ENCODE assay signal across 13 mouse cellular contexts in genomic region chr14:114857689-114858088, GRCm38 (mm10).
DNase-seq lines count a peak whose midpoint lies in the region; ATAC-seq and TF ChIP-seq lines count a peak whose summit lies in the region.
"Had no signal": no experiment of that assay in that cellular context is flagged by ENCODE, and none has a peak within 500 bp of the region (broad histone marks: within the 10 kb centered on the region; RNA-seq: fewer than 3 reads in every experiment).

No protein-coding gene starts in this region.

- H3K27ac ChIP-seq in heart, embryonic 10.5 days = peak overlapping the region; percentile 44
- no peak overlapping the region for H3K27ac ChIP-seq in lung, embryonic 14.5 days (ENCODE audit: low read depth)
- no peak overlapping the region for H3K27ac ChIP-seq in intestine, embryonic 14.5 days (ENCODE audit: low read depth)
- H3K27ac ChIP-seq in liver, embryonic 16.5 days (ENCODE audit: low read length) = peak overlapping the region; percentile 37; the same call in 1 of the 2 replicates
- H3K27ac ChIP-seq: embryonic facial prominence, embryonic 13.5 days had no signal

- no peaks in the 10 kb centered on the region for H3K9me3 ChIP-seq in heart, embryonic 10.5 days
- H3K9me3 ChIP-seq in lung, embryonic 14.5 days (ENCODE audit: low read depth, low read length) = no peaks in the 10 kb centered on the region
- H3K9me3 ChIP-seq in intestine, embryonic 14.5 days (ENCODE audit: control insufficient read depth, low read length) = no peaks in the 10 kb centered on the region
- H3K9me3 ChIP-seq in liver, embryonic 16.5 days (replicated peaks; ENCODE audit: control insufficient read depth, low read length) = no peaks in the 10 kb centered on the region
- H3K9me3 ChIP-seq: embryonic facial prominence, embryonic 13.5 days had no signal

- H3K36me3 ChIP-seq in heart, embryonic 10.5 days = no peaks in the 10 kb centered on the region
- H3K36me3 ChIP-seq in lung, embryonic 14.5 days (ENCODE audit: insufficient read depth) = no peaks in the 10 kb centered on the region
- H3K36me3 ChIP-seq in intestine, embryonic 14.5 days (ENCODE audit: control insufficient read depth, insufficient read depth, low read length) = no peaks in the 10 kb centered on the region
- no peaks in the 10 kb centered on the region for H3K36me3 ChIP-seq in liver, embryonic 16.5 days (ENCODE audit: control insufficient read depth, insufficient read depth)
- H3K36me3 ChIP-seq: embryonic facial prominence, embryonic 13.5 days had no signal

- no peak overlapping the region for H3K4me3 ChIP-seq in heart, embryonic 10.5 days
- H3K4me3 ChIP-seq in lung, embryonic 14.5 days (ENCODE audit: low read depth, low read length) = no peak overlapping the region
- no peak overlapping the region for H3K4me3 ChIP-seq in intestine, embryonic 14.5 days (ENCODE audit: low read depth, low read length)
- no peak overlapping the region for H3K4me3 ChIP-seq in liver, embryonic 16.5 days (ENCODE audit: low read depth, low read length)
- H3K4me3 ChIP-seq: embryonic facial prominence, embryonic 13.5 days had no signal

- DNase-seq in heart, embryonic 10.5 days (ENCODE audit: low spot score) = no peak
- DNase-seq in heart, adult 11 months = no peak
- peak; percentile 21 for DNase-seq in lung, embryonic 14.5 days
- DNase-seq in lung, adult 18-20 months = no peak
- DNase-seq in intestine, embryonic 14.5 days (ENCODE audit: low spot score) = no peak
- no peak for DNase-seq in gastrocnemius, postnatal 4 days (ENCODE audit: low spot score in 2 of 2)
- no peak for DNase-seq in gastrocnemius, postnatal 36 days
- DNase-seq: B cell, adult 2 months; kidney, adult 8-10 months had no signal

- intact Hi-C loops in gastrocnemius, postnatal 36 days (cut with DNase I) = no loop called here

- H3K27me3 ChIP-seq in heart, embryonic 10.5 days (ENCODE audit: insufficient read depth, poor library complexity, severe bottlenecking) = no peaks in the 10 kb centered on the region
- H3K27me3 ChIP-seq in lung, embryonic 14.5 days (ENCODE audit: insufficient read depth, low read length) = no peaks in the 10 kb centered on the region
- H3K27me3 ChIP-seq in intestine, embryonic 14.5 days (replicated peaks; ENCODE audit: control insufficient read depth, insufficient read depth, low read length) = no peaks in the 10 kb centered on the region
- no peaks in the 10 kb centered on the region for H3K27me3 ChIP-seq in liver, embryonic 16.5 days (ENCODE audit: control insufficient read depth, insufficient read depth, low read depth, low read length)

- WGBS in heart, embryonic 10.5 days = 4% methylated on average over 7 of the region's 7 CpGs
- 6% methylated on average over 7 of the region's 7 CpGs for WGBS in lung, embryonic 14.5 days
- WGBS in intestine, embryonic 14.5 days = 8% methylated on average over 7 of the region's 7 CpGs
- 11% methylated on average over 7 of the region's 7 CpGs for WGBS in liver, embryonic 16.5 days (ENCODE audit: insufficient replicate concordance)

- peaks cover 10% of the 10 kb centered on the region for H3K4me1 ChIP-seq in heart, embryonic 10.5 days
- H3K4me1 ChIP-seq in lung, embryonic 14.5 days (ENCODE audit: insufficient read depth) = peaks cover 3% of the 10 kb centered on the region; the same call in 1 of the 2 replicates
- H3K4me1 ChIP-seq in intestine, embryonic 14.5 days (replicated peaks; ENCODE audit: control insufficient read depth, insufficient read depth, low read length) = peaks cover 7% of the 10 kb centered on the region; the same call in 1 of the 2 replicates
- H3K4me1 ChIP-seq in liver, embryonic 16.5 days (ENCODE audit: control insufficient read depth, low read depth, low read length) = no peaks in the 10 kb centered on the region

- no peak for TF ChIP-seq CTCF in lung, embryonic 14.5 days (IDR thresholded peaks at IDR 0.05; ENCODE audit: low read depth)

- H3K9ac ChIP-seq in lung, embryonic 14.5 days = no peak overlapping the region
- H3K9ac ChIP-seq in intestine, embryonic 14.5 days (ENCODE audit: low read length) = no peak overlapping the region
- no peak overlapping the region for H3K9ac ChIP-seq in liver, embryonic 16.5 days (ENCODE audit: low read depth, low read length)
- H3K9ac ChIP-seq: embryonic facial prominence, embryonic 13.5 days had no signal

- peak overlapping the region; percentile 18; the same call in 1 of the 2 replicates for H3K4me2 ChIP-seq in lung, embryonic 14.5 days
- H3K4me2 ChIP-seq in intestine, embryonic 14.5 days (ENCODE audit: low read length) = no peak overlapping the region
- H3K4me2 ChIP-seq in liver, embryonic 16.5 days (ENCODE audit: low read depth, low read length) = 0 out of 2 replicates have a peak overlapping the region, but pooled peaks have one; percentile 0
- H3K4me2 ChIP-seq: embryonic facial prominence, embryonic 13.5 days had no signal

- no peak for ATAC-seq in lung, embryonic 14.5 days (ENCODE audit: insufficient read depth)
- peak; percentile 38; the same call in 1 of the 2 replicates for ATAC-seq in intestine, embryonic 14.5 days (replicated peaks; ENCODE audit: low FRiP score, low TSS enrichment, low read depth)
- peak; percentile 75 for ATAC-seq in liver, embryonic 16.5 days (ENCODE audit: low read depth)
- ATAC-seq: activated CD4-positive, CD25-positive, alpha-beta regulatory T cell, adult 4 months; forebrain, embryonic 14.5 days had no signal

Comparison
In these comparisons a context has a peak if more than half of its experiments do, and no peak if none do; other contexts are left out.
1. H3K27ac ChIP-seq: peak in heart, embryonic 10.5 days (single experiment) and liver, embryonic 16.5 days (single experiment); none in lung, embryonic 14.5 days (single experiment) and intestine, embryonic 14.5 days (single experiment).